Mouse (Mus musculus): ENCODE results near the gene Ttyh1.

- no peak for TF ChIP-seq CTCF (conservative IDR thresholded peaks at IDR 0.05 in 1 of 2, IDR thresholded peaks at IDR 0.05 in 1 of 2; ENCODE audit: low read depth in 2 of 2, low read length in 2 of 2)
- no peak for TF ChIP-seq MEF2A (IDR thresholded peaks at IDR 0.05; ENCODE audit: borderline replicate concordance, low read depth, low read length)
- no peak for TF ChIP-seq MAX (IDR thresholded peaks at IDR 0.05; ENCODE audit: low read length)
- no peak for TF ChIP-seq TBP (conservative IDR thresholded peaks at IDR 0.05; ENCODE audit: low read depth, low read length)
- no peak for TF ChIP-seq EP300 (IDR thresholded peaks at IDR 0.05; ENCODE audit: low read length)
- no peak for TF ChIP-seq KAT2A (IDR thresholded peaks at IDR 0.05; ENCODE audit: insufficient replicate concordance, low read length)
- no peak for TF ChIP-seq BHLHE40 (IDR thresholded peaks at IDR 0.05; ENCODE audit: low read depth, low read length)
- no peak for TF ChIP-seq USF1 (IDR thresholded peaks at IDR 0.05; ENCODE audit: low read depth, low read length)
- TF ChIP-seq USF2 (conservative IDR thresholded peaks at IDR 0.05; ENCODE audit: low read depth, low read length): no peak
- TF ChIP-seq POLR2AphosphoS2 (IDR thresholded peaks at IDR 0.05; ENCODE audit: low read depth, low read length): no peak
- TF ChIP-seq POLR2A (IDR thresholded peaks at IDR 0.05; ENCODE audit: low read depth, low read length): no peak
Measured at GRCm38 (mm10) chr7:4146241-4147180, 27.3 kb downstream of the Ttyh1 start.
